Mouse (Mus musculus): ENCODE results near the gene Tnip1. TPM values are rescaled to one million over a fixed set of nuclear protein-coding genes. Genes with fewer than 3 reads are reported as not detected.

The Tnip1 gene
- polyA plus RNA-seq, 1 experiment from 2014 or later = 13.6 TPM

DNA sequence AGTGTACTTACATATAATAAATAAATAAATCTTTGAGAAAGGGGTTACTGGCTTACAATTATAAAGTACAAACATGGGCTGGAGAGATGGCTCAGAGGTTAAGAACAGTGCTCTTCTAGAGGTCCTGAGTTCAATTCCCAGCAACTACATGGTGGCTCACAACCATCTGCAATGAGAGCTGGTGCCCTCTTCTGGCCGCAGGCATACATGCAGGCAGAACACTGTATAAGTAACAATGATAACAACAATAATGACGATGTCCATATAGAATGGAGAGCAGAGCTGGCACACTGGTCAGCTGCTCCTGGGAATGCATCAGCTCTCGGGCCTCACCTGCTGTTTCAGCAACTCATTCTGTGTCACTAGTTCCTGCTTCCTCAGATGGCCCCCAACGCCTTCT, 44.4 kb downstream of the Tnip1 start:
- no peak for ATAC-seq (ENCODE audit: low FRiP score, low read depth)
- Histone ChIP-seq H3K9ac (replicated peaks) (no peak overlapping the region), H3K4me2 (replicated peaks) (no peak overlapping the region), H3K4me1 (no peaks in the 10 kb centered on the region), H3K36me3 (peaks cover 55% of the 10 kb centered on the region), H3K27me3 (no peaks in the 10 kb centered on the region), H3K4me3 (no peak overlapping the region), H3K27ac (replicated peaks) (no peak overlapping the region), H3K9me3 (0 out of 2 replicates have a peak, but pooled peaks cover 3% of the 10 kb centered on the region)
- 95% methylated on average over 4 of the region's 4 CpGs for WGBS

DNA sequence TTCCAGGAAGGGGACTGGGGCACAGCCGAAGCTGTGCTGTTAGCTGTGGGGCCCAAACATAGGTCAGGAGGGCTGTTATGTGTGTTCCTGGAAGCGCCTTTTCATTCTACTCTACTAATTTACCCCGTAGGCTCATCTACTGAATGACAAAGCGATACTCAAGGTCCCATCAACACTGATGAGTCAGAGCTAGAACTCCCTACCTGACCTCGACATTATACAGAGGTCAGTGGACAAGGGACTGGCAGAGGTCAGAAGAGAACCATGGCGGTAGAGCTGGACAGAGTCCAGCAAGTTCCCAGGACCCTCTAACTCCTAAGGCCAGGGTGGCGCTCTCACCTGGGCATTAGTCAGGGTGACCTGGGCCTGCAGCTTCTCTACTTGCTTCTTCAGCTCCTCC, 45.3 kb downstream of the Tnip1 start:
- peaks cover 58% of the 10 kb centered on the region for H3K36me3 ChIP-seq
- no peak overlapping the region for H3K27ac ChIP-seq (replicated peaks)
- no peak overlapping the region for H3K4me3 ChIP-seq
- H3K9me3 ChIP-seq = 0 out of 2 replicates have a peak, but pooled peaks cover 3% of the 10 kb centered on the region
- H3K9ac ChIP-seq (replicated peaks) = no peak overlapping the region
- H3K4me1 ChIP-seq = no peaks in the 10 kb centered on the region
- no peak for ATAC-seq (ENCODE audit: low FRiP score, low read depth)
- no peak overlapping the region for H3K4me2 ChIP-seq (replicated peaks)
- H3K27me3 ChIP-seq = no peaks in the 10 kb centered on the region
- WGBS = 95% methylated on average over 7 of the region's 7 CpGs

DNA sequence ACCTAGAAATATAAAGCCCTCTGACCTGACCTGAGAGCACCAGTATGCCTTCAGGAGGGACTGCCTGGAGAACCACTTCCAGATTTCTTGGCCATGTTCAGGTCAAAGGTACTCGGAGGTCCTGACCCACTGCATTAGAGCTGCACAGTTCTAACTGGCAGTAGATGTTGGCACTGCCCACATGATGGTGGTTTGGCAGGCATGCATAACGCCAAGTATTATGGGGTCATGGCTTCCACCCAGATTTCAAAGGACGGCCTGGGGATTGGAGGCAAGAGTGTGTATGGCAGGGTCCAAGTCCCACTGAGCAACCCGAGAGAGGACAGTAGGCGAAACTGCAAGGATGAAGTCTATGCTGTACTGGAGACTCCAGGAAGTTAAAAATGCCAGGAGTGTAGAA, 48.9 kb downstream of the Tnip1 start:
- Histone ChIP-seq H3K4me1 (no peaks in the 10 kb centered on the region), H3K4me3 (no peak overlapping the region), H3K4me2 (replicated peaks) (no peak overlapping the region), H3K36me3 (peaks cover 65% of the 10 kb centered on the region), H3K27me3 (no peaks in the 10 kb centered on the region), H3K9ac (replicated peaks) (no peak overlapping the region), H3K9me3 (0 out of 2 replicates have a peak, but pooled peaks cover 3% of the 10 kb centered on the region), H3K27ac (replicated peaks) (no peak overlapping the region)
- WGBS = 93% methylated on average over 5 of the region's 5 CpGs
- no peak for ATAC-seq (ENCODE audit: low FRiP score, low read depth)

DNA sequence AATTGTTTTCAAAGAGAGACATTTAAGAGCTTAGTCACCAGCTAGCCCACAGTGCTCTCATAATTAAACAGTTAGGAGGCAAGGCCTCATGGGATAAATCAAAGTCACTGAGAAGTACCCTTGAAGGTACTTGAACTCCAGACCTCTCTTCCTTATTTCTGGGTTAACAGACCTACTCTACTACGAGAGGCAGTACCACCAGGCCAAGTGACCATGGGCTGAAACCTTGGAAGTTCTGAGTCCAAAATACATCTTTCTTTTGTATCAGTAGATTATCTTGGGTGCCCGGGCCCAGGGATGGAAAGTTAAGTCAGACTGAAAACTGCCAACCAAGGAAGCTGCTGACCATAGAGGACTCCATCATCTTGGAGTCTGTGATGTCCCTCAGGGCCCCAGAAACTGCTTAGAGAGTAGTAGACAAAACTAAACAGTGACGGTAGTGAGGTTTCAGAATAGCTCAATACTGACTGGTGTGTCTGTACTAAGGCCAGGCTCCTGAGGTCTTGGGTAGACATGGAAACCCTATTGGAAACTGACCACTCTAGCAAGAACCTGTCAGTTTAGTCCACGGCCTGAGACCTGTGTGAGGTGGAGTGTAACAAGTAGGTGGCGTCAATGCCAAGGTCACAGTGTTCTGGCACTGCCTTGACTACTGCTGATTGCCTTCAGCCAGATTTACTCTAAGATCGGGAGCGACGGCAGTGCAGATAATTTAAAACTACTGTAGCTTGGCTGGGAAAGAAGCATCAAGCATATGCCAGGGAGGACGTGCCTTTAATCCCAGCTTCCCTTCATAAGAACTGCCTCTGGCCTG, 50.0 kb downstream of the Tnip1 start:
- H3K27ac ChIP-seq (replicated peaks) = no peak overlapping the region
- H3K36me3 ChIP-seq = peaks cover 57% of the 10 kb centered on the region

DNA sequence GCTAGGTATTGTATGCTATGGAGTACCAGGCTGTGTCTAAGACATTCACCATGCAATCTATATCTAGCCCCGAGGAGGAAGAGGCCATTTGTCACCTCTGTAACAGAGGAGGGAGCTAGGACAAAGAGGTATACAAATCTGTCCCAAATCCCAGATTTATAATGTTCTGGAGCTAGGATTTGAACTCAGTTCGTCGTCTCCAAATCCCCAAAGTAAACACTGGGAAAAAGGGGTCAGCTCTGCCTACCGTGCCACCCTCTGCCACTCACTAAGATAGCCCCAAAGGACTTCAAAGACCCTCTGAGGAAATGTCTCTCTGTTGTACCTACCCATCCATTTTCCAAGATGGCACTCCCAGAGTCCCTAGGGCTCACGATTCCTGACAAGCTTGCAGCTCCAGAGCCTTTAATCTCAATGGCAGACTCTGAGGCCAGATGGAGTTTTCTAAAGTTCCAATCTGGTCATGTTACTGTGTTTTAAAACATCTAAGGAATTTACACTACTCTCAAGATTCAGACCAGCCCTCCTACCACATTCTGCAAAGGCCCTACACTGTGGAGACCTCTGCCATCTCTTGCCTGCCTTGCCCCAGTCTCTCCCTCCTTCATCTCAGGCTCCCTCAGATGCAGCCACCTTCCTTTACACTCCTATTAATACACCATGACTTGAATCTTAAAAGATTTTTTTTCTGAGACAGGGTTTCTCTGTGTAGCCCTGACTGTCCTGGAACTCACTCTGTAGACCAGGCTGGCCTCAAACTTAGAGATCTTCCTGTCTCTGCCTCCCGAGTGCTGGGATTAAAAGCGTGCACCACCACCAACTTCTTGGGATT, 50.8 kb downstream of the Tnip1 start:
- H3K9ac ChIP-seq (replicated peaks) = no peak overlapping the region
- H3K9me3 ChIP-seq = no peaks in the 10 kb centered on the region
- ATAC-seq (ENCODE audit: low FRiP score, low read depth) = no peak
- no peaks in the 10 kb centered on the region for H3K4me1 ChIP-seq
- no peak overlapping the region for H3K4me3 ChIP-seq
- H3K4me2 ChIP-seq (replicated peaks) = no peak overlapping the region
- H3K27ac ChIP-seq (replicated peaks) = no peak overlapping the region
- 89% methylated on average over 7 of the region's 7 CpGs for WGBS
- no peaks in the 10 kb centered on the region for H3K27me3 ChIP-seq
- peaks cover 48% of the 10 kb centered on the region for H3K36me3 ChIP-seq

More for the DNA sequence above, 50.0 kb downstream of the Tnip1 start:
- H3K9me3 ChIP-seq = no peaks in the 10 kb centered on the region
- no peak overlapping the region for H3K4me3 ChIP-seq
- no peaks in the 10 kb centered on the region for H3K4me1 ChIP-seq
- H3K4me2 ChIP-seq (replicated peaks) = no peak overlapping the region
- no peak overlapping the region for H3K9ac ChIP-seq (replicated peaks)
- WGBS = 88% methylated on average over 9 of the region's 9 CpGs
- H3K27me3 ChIP-seq = no peaks in the 10 kb centered on the region
- ATAC-seq (ENCODE audit: low FRiP score, low read depth) = no peak

DNA sequence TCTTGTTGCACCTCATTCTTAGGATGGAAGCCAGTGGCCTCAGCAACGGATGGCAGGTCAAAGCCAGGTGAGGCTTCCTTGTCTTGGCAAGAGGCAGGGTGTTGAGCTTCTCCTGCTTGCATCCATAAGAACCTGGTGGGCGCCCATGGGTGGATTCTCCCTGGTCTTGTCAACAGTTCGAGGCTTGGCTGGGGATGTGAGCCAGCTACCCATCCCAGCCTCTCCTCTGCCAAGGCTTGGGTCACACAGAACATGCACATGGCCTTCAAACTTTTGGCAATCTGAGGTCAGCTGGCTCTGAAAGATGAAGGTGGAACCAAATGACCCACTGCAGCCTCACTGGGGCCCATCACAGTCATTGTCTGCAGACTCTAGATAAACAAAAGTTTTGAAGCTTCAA, 51.5 kb downstream of the Tnip1 start:
- H3K4me2 ChIP-seq (replicated peaks) = no peak overlapping the region
- no peaks in the 10 kb centered on the region for H3K27me3 ChIP-seq
- WGBS = 91% methylated on average over 3 of the region's 3 CpGs
- no peaks in the 10 kb centered on the region for H3K9me3 ChIP-seq
- no peak overlapping the region for H3K27ac ChIP-seq (replicated peaks)
- H3K36me3 ChIP-seq = peaks cover 42% of the 10 kb centered on the region
- no peaks in the 10 kb centered on the region for H3K4me1 ChIP-seq
- H3K9ac ChIP-seq (replicated peaks) = no peak overlapping the region
- no peak for ATAC-seq (ENCODE audit: low FRiP score, low read depth)
- H3K4me3 ChIP-seq = no peak overlapping the region

DNA sequence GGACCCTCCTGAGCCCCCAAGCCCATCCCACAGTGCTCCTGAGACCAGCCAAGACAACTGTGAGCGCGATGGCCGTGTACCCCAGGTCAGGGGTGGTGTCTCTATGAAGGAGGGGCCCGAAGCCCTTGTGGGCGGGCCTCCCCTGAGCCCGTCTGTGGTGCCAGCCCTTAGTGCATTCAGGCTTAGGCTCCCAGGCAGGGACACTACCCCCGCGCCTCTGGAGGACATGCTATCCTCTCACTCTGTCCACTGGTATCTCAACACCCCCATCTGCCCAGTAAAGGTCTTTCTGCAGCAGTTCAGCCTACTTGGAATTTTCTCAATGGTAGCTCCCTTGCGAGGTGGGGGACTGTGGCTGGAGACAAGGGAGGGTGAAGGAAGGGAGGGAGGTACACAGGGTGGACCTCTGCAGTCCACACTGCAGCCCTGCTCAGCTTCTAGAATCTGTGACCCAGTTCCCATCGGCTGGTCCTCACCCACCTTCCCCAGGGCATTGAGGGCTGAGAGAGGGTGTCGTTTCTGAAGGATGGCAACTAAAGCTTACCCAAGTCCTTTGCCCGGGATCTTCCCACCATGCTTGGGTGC, 52.5 kb downstream of the Tnip1 start:
- Histone ChIP-seq H3K4me2 (replicated peaks) (no peak overlapping the region), H3K9me3 (no peaks in the 10 kb centered on the region), H3K4me1 (no peaks in the 10 kb centered on the region), H3K27ac (replicated peaks) (no peak overlapping the region), H3K27me3 (no peaks in the 10 kb centered on the region), H3K4me3 (no peak overlapping the region), H3K9ac (replicated peaks) (no peak overlapping the region), H3K36me3 (peaks cover 38% of the 10 kb centered on the region)
- WGBS = 90% methylated on average over 12 of the region's 12 CpGs
- no peak for ATAC-seq (ENCODE audit: low FRiP score, low read depth)

DNA sequence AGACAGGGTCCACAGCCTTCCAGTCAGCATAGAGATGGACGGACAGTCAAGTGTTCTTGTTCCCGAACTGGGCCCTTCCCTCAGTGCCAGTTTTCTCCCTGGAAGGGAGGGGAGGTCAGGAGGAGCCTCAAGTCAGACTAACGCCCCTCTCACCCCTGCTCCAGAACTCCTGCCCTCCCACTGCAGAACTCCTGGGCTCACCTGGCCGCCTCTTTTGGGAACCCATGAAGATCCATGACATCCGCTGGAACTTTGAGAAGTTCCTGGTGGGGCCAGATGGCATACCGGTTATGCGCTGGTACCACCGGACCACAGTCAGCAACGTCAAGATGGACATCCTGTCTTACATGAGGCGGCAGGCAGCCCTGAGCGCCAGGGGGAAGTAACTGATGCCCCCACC, 53.4 kb downstream of the Tnip1 start:
- H3K9ac ChIP-seq (replicated peaks) = no peak overlapping the region
- no peaks in the 10 kb centered on the region for H3K27me3 ChIP-seq
- WGBS = 95% methylated on average over 11 of the region's 11 CpGs
- ATAC-seq (ENCODE audit: low FRiP score, low read depth) = no peak
- peaks cover 29% of the 10 kb centered on the region for H3K36me3 ChIP-seq
- no peak overlapping the region for H3K4me3 ChIP-seq
- H3K4me2 ChIP-seq (replicated peaks) = no peak overlapping the region
- 0 out of 2 replicates have a peak, but pooled peaks cover under 1% of the 10 kb centered on the region for H3K4me1 ChIP-seq
- H3K27ac ChIP-seq (replicated peaks) = no peak overlapping the region
- H3K9me3 ChIP-seq = no peaks in the 10 kb centered on the region

DNA sequence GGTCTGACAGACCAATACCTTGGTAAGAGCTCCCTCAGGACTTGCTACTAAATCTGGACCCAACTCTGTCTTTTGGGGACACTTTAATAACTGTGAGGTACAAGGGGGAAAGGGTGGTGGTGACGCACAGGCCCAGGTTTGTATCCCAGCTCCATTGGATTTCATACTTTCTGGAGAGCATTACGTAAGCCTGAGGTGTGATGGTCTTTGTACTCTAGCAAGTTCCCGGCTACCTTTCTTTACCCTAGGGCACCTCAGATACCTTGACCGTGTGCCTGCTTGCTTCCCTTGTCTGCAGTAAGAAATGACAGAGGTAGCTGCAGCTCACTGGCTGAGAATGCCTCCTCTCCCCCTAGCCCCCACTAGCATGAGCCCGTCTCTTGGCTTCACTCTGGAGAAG, 55.5 kb downstream of the Tnip1 start:
- no peak overlapping the region for H3K4me3 ChIP-seq
- peaks cover 11% of the 10 kb centered on the region; the same call in 1 of the 2 replicates for H3K4me1 ChIP-seq
- no peaks in the 10 kb centered on the region for H3K9me3 ChIP-seq
- whole genome bisulfite sequencing = 97% methylated on average over 5 of the region's 5 CpGs
- H3K27ac ChIP-seq (replicated peaks) = no peak overlapping the region
- peaks cover 18% of the 10 kb centered on the region; the same call in 1 of the 2 replicates for H3K36me3 ChIP-seq
- H3K27me3 ChIP-seq = peaks cover 7% of the 10 kb centered on the region; the same call in 1 of the 2 replicates
- ATAC-seq (ENCODE audit: low FRiP score, low read depth) = no peak
- H3K9ac ChIP-seq (replicated peaks) = no peak overlapping the region
- H3K4me2 ChIP-seq (replicated peaks) = no peak overlapping the region

DNA sequence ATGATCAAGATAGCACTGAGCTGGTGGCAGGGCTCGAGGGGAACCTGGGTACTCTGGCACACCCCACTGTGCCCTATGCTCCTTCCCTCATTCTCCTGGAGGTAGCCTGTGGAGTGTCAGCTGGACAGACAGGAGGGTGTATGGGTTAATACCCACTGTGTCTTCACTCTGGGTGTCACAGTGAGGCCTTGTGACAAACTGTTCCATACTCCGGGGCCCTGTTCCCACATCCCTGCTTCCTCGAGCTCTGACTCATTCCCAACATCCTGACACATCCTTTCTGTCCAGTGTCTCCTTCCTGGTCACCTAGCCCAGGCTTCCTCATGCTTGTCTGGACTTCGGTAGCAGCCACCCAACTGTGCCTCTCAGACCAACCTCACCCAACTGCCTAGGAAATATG, 56.3 kb downstream of the Tnip1 start:
- Histone ChIP-seq H3K4me2 (replicated peaks) (no peak overlapping the region), H3K36me3 (peaks cover 18% of the 10 kb centered on the region; the same call in 1 of the 2 replicates), H3K9me3 (no peaks in the 10 kb centered on the region), H3K4me3 (no peak overlapping the region), H3K27ac (replicated peaks) (no peak overlapping the region), H3K27me3 (peaks cover 7% of the 10 kb centered on the region; the same call in 1 of the 2 replicates), H3K9ac (replicated peaks) (no peak overlapping the region), H3K4me1 (peaks cover 12% of the 10 kb centered on the region; the same call in 1 of the 2 replicates)
- 83% methylated on average over 4 of the region's 4 CpGs for WGBS
- ATAC-seq (ENCODE audit: low FRiP score, low read depth) = no peak

DNA sequence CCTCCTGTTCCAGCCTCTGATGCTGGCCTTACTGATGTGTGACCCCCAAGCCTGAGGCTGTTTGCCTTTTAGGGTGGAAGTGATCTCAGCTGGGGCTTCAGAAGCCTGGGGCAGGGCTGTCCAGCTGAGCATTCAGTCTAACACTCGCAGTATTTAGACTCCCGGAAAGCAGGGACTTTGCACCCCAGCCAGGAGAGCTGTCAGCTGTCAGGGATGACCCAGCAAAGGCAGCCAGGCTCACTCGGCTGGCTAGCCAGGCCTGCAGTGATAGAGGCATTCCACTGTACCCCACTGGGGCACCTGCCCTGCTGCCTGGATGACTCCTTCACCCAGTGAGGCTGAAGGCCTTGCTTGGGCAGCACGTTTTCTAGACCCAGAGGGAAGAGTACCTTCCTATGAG, 56.8 kb downstream of the Tnip1 start:
- H3K27ac ChIP-seq (replicated peaks) = no peak overlapping the region
- H3K9ac ChIP-seq (replicated peaks) = no peak overlapping the region
- H3K36me3 ChIP-seq = peaks cover 16% of the 10 kb centered on the region; the same call in 1 of the 2 replicates
- 67% methylated on average over 4 of the region's 4 CpGs for WGBS
- H3K4me1 ChIP-seq = peaks cover 12% of the 10 kb centered on the region; the same call in 1 of the 2 replicates
- ATAC-seq (ENCODE audit: low FRiP score, low read depth) = no peak
- no peaks in the 10 kb centered on the region for H3K9me3 ChIP-seq
- H3K4me2 ChIP-seq (replicated peaks) = no peak overlapping the region
- H3K27me3 ChIP-seq = peaks cover 7% of the 10 kb centered on the region; the same call in 1 of the 2 replicates
- no peak overlapping the region for H3K4me3 ChIP-seq

All from midbrain, embryonic 12.5 days (tissue).